Mouse (Mus musculus): ENCODE measurements around the gene Col18a1. TPM values are rescaled to one million over a fixed set of nuclear protein-coding genes. Genes with fewer than 3 reads are reported as not detected.

The Col18a1 gene
- polyA plus RNA-seq, 1 experiment: 3.4 TPM

GRCm38 (mm10) chr10:77206565-77207079 is 40.3 kb upstream of the Col18a1 start:
- Histone ChIP-seq H3K27ac (ENCODE audit: control insufficient read depth, insufficient read depth, low read depth, low read length, poor library complexity) (no peak overlapping the region), H3K4me1 (ENCODE audit: control insufficient read depth, insufficient read depth, low read length) (peaks cover 2% of the 10 kb centered on the region; the same call in 1 of the 2 replicates), H3K4me3 (replicated peaks; ENCODE audit: control insufficient read depth, low read depth, low read length) (no peak overlapping the region)
- WGBS: 24% methylated on average over 3 of the region's 3 CpGs
- no peak for TF ChIP-seq CTCF (IDR thresholded peaks at IDR 0.05; ENCODE audit: control insufficient read depth, insufficient read depth, low read length)

- 73% methylated on average over 2 of the region's 2 CpGs for WGBS
- H3K4me3 ChIP-seq (replicated peaks; ENCODE audit: control insufficient read depth, low read depth, low read length): no peak overlapping the region
- no peak overlapping the region for H3K27ac ChIP-seq (ENCODE audit: control insufficient read depth, insufficient read depth, low read depth, low read length, poor library complexity)
- TF ChIP-seq POLR2A (IDR thresholded peaks at IDR 0.05; ENCODE audit: borderline replicate concordance, control insufficient read depth, low read depth, low read length): no peak
- no peak for TF ChIP-seq CTCF (IDR thresholded peaks at IDR 0.05; ENCODE audit: control insufficient read depth, insufficient read depth, low read length)
- H3K4me1 ChIP-seq (ENCODE audit: control insufficient read depth, insufficient read depth, low read length): peaks cover 2% of the 10 kb centered on the region; the same call in 1 of the 2 replicates
Observed at GRCm38 (mm10) chr10:77206134-77206533, 39.8 kb upstream of the Col18a1 start.

GRCm38 (mm10) chr10:77203960-77204359 is 37.6 kb upstream of the Col18a1 start:
- TF ChIP-seq CTCF (IDR thresholded peaks at IDR 0.05; ENCODE audit: control insufficient read depth, insufficient read depth, low read length) (no peak), POLR2A (IDR thresholded peaks at IDR 0.05; ENCODE audit: borderline replicate concordance, control insufficient read depth, low read depth, low read length) (no peak)
- H3K27ac ChIP-seq (ENCODE audit: control insufficient read depth, insufficient read depth, low read depth, low read length, poor library complexity): no peak overlapping the region
- 59% methylated on average over 4 of the region's 4 CpGs for WGBS
- H3K4me3 ChIP-seq (replicated peaks; ENCODE audit: control insufficient read depth, low read depth, low read length): no peak overlapping the region
- no peaks in the 10 kb centered on the region for H3K4me1 ChIP-seq (ENCODE audit: control insufficient read depth, insufficient read depth, low read length)

- WGBS: 83% methylated on average over 5 of the region's 5 CpGs
- TF ChIP-seq POLR2A (IDR thresholded peaks at IDR 0.05; ENCODE audit: borderline replicate concordance, control insufficient read depth, low read depth, low read length) (no peak), CTCF (IDR thresholded peaks at IDR 0.05; ENCODE audit: control insufficient read depth, insufficient read depth, low read length) (no peak)
- Histone ChIP-seq H3K27ac (ENCODE audit: control insufficient read depth, insufficient read depth, low read depth, low read length, poor library complexity) (no peak overlapping the region), H3K4me1 (ENCODE audit: control insufficient read depth, insufficient read depth, low read length) (no peaks in the 10 kb centered on the region), H3K4me3 (replicated peaks; ENCODE audit: control insufficient read depth, low read depth, low read length) (no peak overlapping the region)
Observed at GRCm38 (mm10) chr10:77201919-77202318, 35.6 kb upstream of the Col18a1 start.

GRCm38 (mm10) chr10:77200295-77200694 is 33.9 kb upstream of the Col18a1 start:
- TF ChIP-seq POLR2A (IDR thresholded peaks at IDR 0.05; ENCODE audit: borderline replicate concordance, control insufficient read depth, low read depth, low read length): no peak
- no peak for TF ChIP-seq CTCF (IDR thresholded peaks at IDR 0.05; ENCODE audit: control insufficient read depth, insufficient read depth, low read length)
- H3K4me3 ChIP-seq (replicated peaks; ENCODE audit: control insufficient read depth, low read depth, low read length): no peak overlapping the region
- H3K27ac ChIP-seq (ENCODE audit: control insufficient read depth, insufficient read depth, low read depth, low read length, poor library complexity): no peak overlapping the region
- WGBS: 77% methylated on average over 9 of the region's 9 CpGs
- H3K4me1 ChIP-seq (ENCODE audit: control insufficient read depth, insufficient read depth, low read length): no peaks in the 10 kb centered on the region

GRCm38 (mm10) chr10:77199229-77199628 is 32.9 kb upstream of the Col18a1 start:
- WGBS: 74% methylated on average over 2 of the region's 2 CpGs
- no peak overlapping the region for H3K27ac ChIP-seq (ENCODE audit: control insufficient read depth, insufficient read depth, low read depth, low read length, poor library complexity)
- H3K4me3 ChIP-seq (replicated peaks; ENCODE audit: control insufficient read depth, low read depth, low read length): no peak overlapping the region
- no peaks in the 10 kb centered on the region for H3K4me1 ChIP-seq (ENCODE audit: control insufficient read depth, insufficient read depth, low read length)
- TF ChIP-seq CTCF (IDR thresholded peaks at IDR 0.05; ENCODE audit: control insufficient read depth, insufficient read depth, low read length) (no peak), POLR2A (IDR thresholded peaks at IDR 0.05; ENCODE audit: borderline replicate concordance, control insufficient read depth, low read depth, low read length) (no peak)

GRCm38 (mm10) chr10:77197469-77198209 is 31.3 kb upstream of the Col18a1 start:
- WGBS: 44% methylated on average over 9 of the region's 9 CpGs
- H3K4me1 ChIP-seq (ENCODE audit: control insufficient read depth, insufficient read depth, low read length): no peaks in the 10 kb centered on the region
- TF ChIP-seq CTCF (IDR thresholded peaks at IDR 0.05; ENCODE audit: control insufficient read depth, insufficient read depth, low read length) (no peak), POLR2A (IDR thresholded peaks at IDR 0.05; ENCODE audit: borderline replicate concordance, control insufficient read depth, low read depth, low read length) (no peak)
- H3K4me3 ChIP-seq (replicated peaks; ENCODE audit: control insufficient read depth, low read depth, low read length): no peak overlapping the region
- no peak overlapping the region for H3K27ac ChIP-seq (ENCODE audit: control insufficient read depth, insufficient read depth, low read depth, low read length, poor library complexity)

- Histone ChIP-seq H3K4me1 (ENCODE audit: control insufficient read depth, insufficient read depth, low read length) (no peaks in the 10 kb centered on the region), H3K27ac (ENCODE audit: control insufficient read depth, insufficient read depth, low read depth, low read length, poor library complexity) (no peak overlapping the region), H3K4me3 (replicated peaks; ENCODE audit: control insufficient read depth, low read depth, low read length) (no peak overlapping the region)
- TF ChIP-seq POLR2A (IDR thresholded peaks at IDR 0.05; ENCODE audit: borderline replicate concordance, control insufficient read depth, low read depth, low read length): no peak
- TF ChIP-seq CTCF (IDR thresholded peaks at IDR 0.05; ENCODE audit: control insufficient read depth, insufficient read depth, low read length): no peak
- WGBS: 86% methylated on average over 4 of the region's 4 CpGs
Observed at GRCm38 (mm10) chr10:77196676-77197075, 30.3 kb upstream of the Col18a1 start.

Measured in bone marrow, adult 2 months (tissue).